Comparison of ENCODE assay signal across 10 mouse cellular contexts in genomic region chr2:36235917-36236316, GRCm38 (mm10). TPM values are rescaled to one million over a fixed set of nuclear protein-coding genes. Genes with fewer than 3 reads are reported as not detected.
DNase-seq lines count a peak whose midpoint lies in the region; ATAC-seq and TF ChIP-seq lines count a peak whose summit lies in the region.
"Had no signal": no experiment of that assay in that cellular context is flagged by ENCODE, and none has a peak within 500 bp of the region (broad histone marks: within the 10 kb centered on the region; RNA-seq: fewer than 3 reads in every experiment).

No protein-coding gene starts in this region.

- no peak for TF ChIP-seq CTCF in forebrain, postnatal 0 days (IDR thresholded peaks at IDR 0.05; ENCODE audit: low read depth)
- no peak for TF ChIP-seq CTCF in heart, adult 2 months (IDR thresholded peaks at IDR 0.05)

- WGBS in forebrain, postnatal 0 days: 22% methylated on average over 4 of the region's 4 CpGs
- WGBS in forebrain, embryonic 15.5 days: 24% methylated on average over 4 of the region's 4 CpGs
- 15% methylated on average over 4 of the region's 4 CpGs for WGBS in heart, adult 2 months

- H3K4me1 ChIP-seq in forebrain, postnatal 0 days (ENCODE audit: insufficient read depth): no peaks in the 10 kb centered on the region
- 0 out of 2 replicates have a peak, but pooled peaks cover 4% of the 10 kb centered on the region for H3K4me1 ChIP-seq in forebrain, embryonic 15.5 days
- H3K4me1 ChIP-seq in heart, adult 2 months (ENCODE audit: control insufficient read depth, insufficient read depth, low read length): peaks cover 9% of the 10 kb centered on the region

- peak; percentile 62 for ATAC-seq in forebrain, postnatal 0 days
- ATAC-seq in forebrain, embryonic 15.5 days (replicated peaks): no peak
- ATAC-seq: intestine, postnatal 0 days had no signal

- H3K27me3 ChIP-seq in forebrain, postnatal 0 days (ENCODE audit: insufficient read depth, low read length): no peaks in the 10 kb centered on the region
- H3K27me3 ChIP-seq in forebrain, embryonic 15.5 days: peaks cover 3% of the 10 kb centered on the region; the same call in 1 of the 2 replicates
- no peaks in the 10 kb centered on the region for H3K27me3 ChIP-seq in heart, adult 2 months (ENCODE audit: control insufficient read depth, insufficient read depth, low read length)
- H3K27me3 ChIP-seq: CH12.LX had no signal

- H3K9me3 ChIP-seq in forebrain, postnatal 0 days (ENCODE audit: low read length): no peaks in the 10 kb centered on the region
- no peaks in the 10 kb centered on the region for H3K9me3 ChIP-seq in forebrain, embryonic 15.5 days

- DNase-seq in forebrain, postnatal 0 days: peak; percentile 24
- DNase-seq in Muller cell, postnatal 12 days (ENCODE audit: inconsistent ontology term): peak; percentile 61
- DNase-seq in heart, adult 2 months: peak in 1 of 2 experiments; percentile 75
- DNase-seq in kidney, postnatal 25 days: peak; percentile 43 to 64
- no peak for DNase-seq in layer of hippocampus, postnatal 14 days (ENCODE audit: low spot score in 2 of 2)
- DNase-seq in urinary bladder, postnatal 36 days (ENCODE audit: low spot score in 2 of 2): no peak
- DNase-seq in layer of hippocampus, adult 9-11 months: no peak

- no peak for TF ChIP-seq POLR2A in heart, adult 2 months (IDR thresholded peaks at IDR 0.05; ENCODE audit: insufficient read depth, low read depth, low read length)

- TF ChIP-seq EP300 in heart, adult 2 months (IDR thresholded peaks at IDR 0.05; ENCODE audit: insufficient read depth, low read depth, low read length): no peak

- no peak overlapping the region for H3K27ac ChIP-seq in forebrain, postnatal 0 days (ENCODE audit: low read depth, low read length)
- H3K27ac ChIP-seq in forebrain, embryonic 15.5 days (replicated peaks): no peak overlapping the region
- H3K27ac ChIP-seq in heart, adult 2 months: peak overlapping the region; percentile 9; the same call in 1 of the 2 replicates

- H3K9ac ChIP-seq in forebrain, postnatal 0 days: no peak overlapping the region
- H3K9ac ChIP-seq in forebrain, embryonic 15.5 days (replicated peaks): no peak overlapping the region
- H3K9ac ChIP-seq in heart, adult 2 months (ENCODE audit: low read depth, low read length): no peak overlapping the region

- intact Hi-C loops in heart, adult 2 months (cut with DNase I): loop anchor here (5.0 kb wide), 1 partner anchor 41 kb away; no protein-coding TSS in a partner anchor

- no peak overlapping the region for H3K4me3 ChIP-seq in forebrain, postnatal 0 days (ENCODE audit: low read depth, low read length)
- no peak overlapping the region for H3K4me3 ChIP-seq in forebrain, embryonic 15.5 days
- H3K4me3 ChIP-seq in heart, adult 2 months: no peak overlapping the region

- H3K36me3 ChIP-seq in forebrain, postnatal 0 days (ENCODE audit: insufficient read depth): no peaks in the 10 kb centered on the region
- no peaks in the 10 kb centered on the region for H3K36me3 ChIP-seq in forebrain, embryonic 15.5 days
- H3K36me3 ChIP-seq in heart, adult 2 months (ENCODE audit: control insufficient read depth, insufficient read depth, low read length): no peaks in the 10 kb centered on the region

- H3K79me2 ChIP-seq in heart, adult 2 months (replicated peaks; ENCODE audit: control insufficient read depth, insufficient read depth, low read length): no peaks in the 10 kb centered on the region

- H3K4me2 ChIP-seq in forebrain, postnatal 0 days (ENCODE audit: low read depth): no peak overlapping the region
- H3K4me2 ChIP-seq in forebrain, embryonic 15.5 days (replicated peaks): no peak overlapping the region

RNA-seq across cellular contexts. Expression of gene Ptgs1, which starts 5.7 kb away (rescaled TPM):
- 4.9 and 6.6 TPM in 2 replicates for total RNA-seq in forebrain, postnatal 0 days (2014; rRNA removed)
- 4.4 and 5.5 TPM in 2 replicates for polyA plus RNA-seq in forebrain, postnatal 0 days (2015; fragmentation: Nextera tagmentation; extraction: Ambion mirVana)
- polyA plus RNA-seq in forebrain, embryonic 15.5 days (2015; fragmentation: Nextera tagmentation; extraction: Ambion mirVana): 2.7 and 3.4 TPM in 2 replicates
- total RNA-seq in heart, adult 2 months (2021): 10 to 100 TPM; 14.4 to 15.8 TPM
- 20.0 and 22.3 TPM in 2 replicates for polyA plus RNA-seq in heart, adult 2 months (2012; rRNA removed)
- total RNA-seq in layer of hippocampus, postnatal 14 days (2021): 10 to 100 TPM; 16.4 to 19.6 TPM

Comparison
In these comparisons a context has a peak if more than half of its experiments do, and no peak if none do; other contexts are left out.
1. DNase-seq: peak in forebrain, postnatal 0 days (single experiment), Muller cell, postnatal 12 days (single experiment) and kidney, postnatal 25 days (2 of 2); none in layer of hippocampus, postnatal 14 days (0 of 2), urinary bladder, postnatal 36 days (0 of 2) and layer of hippocampus, adult 9-11 months (single experiment).